Mouse (Mus musculus) limb, embryonic 11.5 days (tissue): ENCODE results near the gene Grk4. TPM values are rescaled to one million over a fixed set of nuclear protein-coding genes. Genes with fewer than 3 reads are reported as not detected.

Experiments used
- ATAC-seq: fragments of 200-750 bp; cut with Nextera tagmentation; 2 replicates; pipeline ENCODE4 v1.8.0; 2017; ENCODE audit warnings: low read depth; ENCODE audit not compliant: insufficient number of reproducible peaks, low FRiP score, low TSS enrichment
- DNase-seq: peaks from one replicate; pipeline ENCODE4 v3.0.0-alpha.2; 2015; ENCODE audit warnings: low spot score
- H3K27ac ChIP-seq: fragments of 300-500 bp; sonication (generic); replicated peaks from 2 replicates; pipeline ENCODE4 v1.5.1; 2014; ENCODE audit warnings: low read depth, mild to moderate bottlenecking, low read length
- H3K27me3 ChIP-seq: fragments of 300-500 bp; sonication (generic); 2 replicates; pipeline ENCODE4 v1.6.1; 2014; ENCODE audit warnings: mild to moderate bottlenecking, low read length, mixed read lengths; ENCODE audit not compliant: control insufficient read depth, insufficient read depth
- H3K36me3 ChIP-seq: fragments of 300-500 bp; sonication (generic); 2 replicates; pipeline ENCODE4 v1.6.1; 2014; ENCODE audit warnings: mild to moderate bottlenecking, low read length, moderate library complexity, mixed read lengths; ENCODE audit not compliant: control insufficient read depth, insufficient read depth
- H3K4me1 ChIP-seq: fragments of 300-500 bp; sonication (generic); 2 replicates; pipeline ENCODE4 v1.6.1; 2014; ENCODE audit warnings: low read length, mixed read lengths; ENCODE audit not compliant: control insufficient read depth, insufficient read depth
- H3K4me2 ChIP-seq: fragments of 300-500 bp; sonication (generic); 2 replicates; pipeline ENCODE4 v1.6.1; 2014; ENCODE audit warnings: low read depth, mild to moderate bottlenecking, moderate library complexity; ENCODE audit not compliant: severe bottlenecking
- H3K4me3 ChIP-seq: fragments of 300-500 bp; sonication (generic); 2 replicates; pipeline ENCODE4 v1.5.1; 2014; ENCODE audit warnings: low read depth, low read length
- H3K9ac ChIP-seq: fragments of 300-500 bp; sonication (generic); 2 replicates; pipeline ENCODE4 v1.6.1; 2014; ENCODE audit warnings: mild to moderate bottlenecking, low read length
- H3K9me3 ChIP-seq: fragments of 300-500 bp; sonication (generic); 2 replicates; pipeline ENCODE4 v1.6.1; 2016; ENCODE audit warnings: low read length; ENCODE audit not compliant: control insufficient read depth
- WGBS: fragments of 180-500 bp; shearing (Covaris S2); extraction: QIAGEN DNeasy Blood & Tissue Kit; methylation state at CpG from one replicate; pipeline ENCODE4 v1.1.7; 2014; 5-methylcytosine and 5-hydroxymethylcytosine counted together
- polyA plus RNA-seq: library from polyadenylated mRNA; unstranded; fragments of >200 nt; fragmentation: Nextera tagmentation; extraction: Ambion mirVana; gene quantifications from 2 replicates; pipeline ENCODE4 v1.2.1, GENCODE M21; 2014

Grk4 gene
- polyA plus RNA-seq, 1 experiment from 2014 or later: 2.5 TPM

- Histone ChIP-seq H3K9ac (no peak overlapping the region), H3K36me3 (peaks cover 26% of the 10 kb centered on the region; the same call in 1 of the 2 replicates), H3K9me3 (no peaks in the 10 kb centered on the region), H3K4me3 (no peak overlapping the region), H3K27ac (no peak overlapping the region), H3K27me3 (no peaks in the 10 kb centered on the region), H3K4me1 (peaks cover 4% of the 10 kb centered on the region; the same call in 1 of the 2 replicates), H3K4me2 (no peak overlapping the region)
- WGBS: 92% methylated on average over 3 of the region's 3 CpGs
- no peak for DNase-seq
- ATAC-seq: no peak
Measured at GRCm38 (mm10) chr5:34641991-34642390, 18.2 kb upstream of the Grk4 start.

DNA sequence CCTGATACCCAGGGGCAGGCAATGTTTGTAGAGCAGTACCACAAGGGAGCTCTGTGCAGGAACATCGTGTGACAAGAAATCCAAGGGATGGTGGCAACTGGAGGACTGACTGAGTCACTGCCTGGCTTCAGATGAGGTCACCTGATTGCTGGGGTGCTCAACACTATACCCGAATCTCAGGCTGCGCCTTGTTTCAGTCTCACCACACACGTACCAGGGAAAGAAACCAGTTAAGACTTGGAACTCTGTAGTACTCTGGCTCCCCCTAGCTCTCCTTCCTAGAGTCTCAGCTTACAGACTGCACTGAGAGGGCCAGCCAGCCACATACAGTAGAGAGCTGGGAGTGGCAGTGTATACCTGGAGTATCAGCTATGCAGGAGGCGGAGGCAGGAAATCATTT is 17.2 kb upstream of the Grk4 start:
- DNase-seq (peak; percentile 30), ATAC-seq (0 out of 2 replicates have a peak, but pooled peaks have one; percentile 51)
- Histone ChIP-seq H3K9me3 (no peaks in the 10 kb centered on the region), H3K9ac (no peak overlapping the region), H3K4me2 (no peak overlapping the region), H3K4me3 (no peak overlapping the region), H3K36me3 (peaks cover 32% of the 10 kb centered on the region; the same call in 1 of the 2 replicates), H3K4me1 (no peaks in the 10 kb centered on the region), H3K27ac (no peak overlapping the region), H3K27me3 (no peaks in the 10 kb centered on the region)
- WGBS: 79% methylated on average over 5 of the region's 5 CpGs

GRCm38 (mm10) chr5:34647581-34647980 is 12.6 kb upstream of the Grk4 start:
- Histone ChIP-seq H3K4me1 (no peaks in the 10 kb centered on the region), H3K9ac (no peak overlapping the region), H3K27ac (no peak overlapping the region), H3K36me3 (peaks cover 42% of the 10 kb centered on the region; the same call in 1 of the 2 replicates), H3K4me2 (no peak overlapping the region), H3K9me3 (no peaks in the 10 kb centered on the region), H3K27me3 (no peaks in the 10 kb centered on the region), H3K4me3 (no peak overlapping the region)
- DNase-seq (peak; percentile 80), ATAC-seq (no peak)
- WGBS: 55% methylated on average over 4 of the region's 4 CpGs

- H3K4me1 ChIP-seq: no peaks in the 10 kb centered on the region
- H3K27ac ChIP-seq: no peak overlapping the region
- peaks cover 33% of the 10 kb centered on the region for H3K36me3 ChIP-seq
- ATAC-seq (no peak), DNase-seq (no peak)
- no peak overlapping the region for H3K9ac ChIP-seq
- H3K9me3 ChIP-seq: no peaks in the 10 kb centered on the region
- WGBS: 93% methylated on average over 5 of the region's 5 CpGs
- no peak overlapping the region for H3K4me2 ChIP-seq
- H3K4me3 ChIP-seq: no peak overlapping the region
- H3K27me3 ChIP-seq: no peaks in the 10 kb centered on the region
Measured at GRCm38 (mm10) chr5:34652961-34653360, 7.2 kb upstream of the Grk4 start.

- no peak overlapping the region for H3K9ac ChIP-seq
- 92% methylated on average over 9 of the region's 9 CpGs for WGBS
- no peak overlapping the region for H3K4me3 ChIP-seq
- no peaks in the 10 kb centered on the region for H3K9me3 ChIP-seq
- DNase-seq (no peak), ATAC-seq (no peak)
- H3K27me3 ChIP-seq: no peaks in the 10 kb centered on the region
- peaks cover 29% of the 10 kb centered on the region for H3K36me3 ChIP-seq
- no peak overlapping the region for H3K27ac ChIP-seq
- H3K4me1 ChIP-seq: peaks cover 2% of the 10 kb centered on the region; the same call in 1 of the 2 replicates
- H3K4me2 ChIP-seq: no peak overlapping the region
Measured at GRCm38 (mm10) chr5:34654881-34655280, 5.3 kb upstream of the Grk4 start.

- Histone ChIP-seq H3K4me2 (no peak overlapping the region), H3K4me3 (no peak overlapping the region), H3K9ac (no peak overlapping the region), H3K4me1 (peaks cover 2% of the 10 kb centered on the region; the same call in 1 of the 2 replicates), H3K27me3 (peaks cover 2% of the 10 kb centered on the region; the same call in 1 of the 2 replicates), H3K27ac (no peak overlapping the region), H3K9me3 (no peaks in the 10 kb centered on the region), H3K36me3 (peaks cover 15% of the 10 kb centered on the region)
- DNase-seq: peak; percentile 8
- ATAC-seq: no peak
- WGBS: 93% methylated on average over 8 of the region's 8 CpGs
Measured at GRCm38 (mm10) chr5:34657556-34657955, 2.6 kb upstream of the Grk4 start.

GRCm38 (mm10) chr5:34660591-34661130 is 482 bp downstream of the Grk4 start:
- peak overlapping the region; percentile 78 for H3K4me3 ChIP-seq
- H3K4me2 ChIP-seq: peak overlapping the region; percentile 54
- peak overlapping the region; percentile 51; the same call in 1 of the 2 replicates for H3K27ac ChIP-seq
- no peak for DNase-seq
- H3K36me3 ChIP-seq: peaks cover 2% of the 10 kb centered on the region; the same call in 1 of the 2 replicates
- under 1% methylated on average over 57 of the region's 57 CpGs for WGBS
- H3K9me3 ChIP-seq: no peaks in the 10 kb centered on the region
- H3K27me3 ChIP-seq: peaks cover 2% of the 10 kb centered on the region; the same call in 1 of the 2 replicates
- peaks cover 2% of the 10 kb centered on the region; the same call in 1 of the 2 replicates for H3K4me1 ChIP-seq
- H3K9ac ChIP-seq: peak overlapping the region; percentile 67
- no peak for ATAC-seq

DNA sequence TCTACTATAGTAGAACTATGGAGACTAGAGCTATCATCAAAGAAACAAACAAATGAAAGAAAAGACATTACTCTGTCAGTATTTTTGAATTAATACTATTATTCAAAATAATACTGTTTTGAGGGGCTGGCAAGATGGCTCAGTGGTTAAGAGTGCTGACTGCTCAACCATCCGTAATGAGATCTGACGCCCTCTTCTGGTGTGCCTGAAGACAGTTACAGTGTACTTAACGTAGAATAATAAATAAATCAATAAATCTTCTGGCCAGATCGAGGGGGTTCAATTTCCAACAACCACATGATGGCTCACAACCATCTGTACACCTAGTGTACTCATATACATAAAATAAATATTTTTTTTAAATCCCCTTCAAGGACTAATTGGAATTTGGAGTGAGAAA is 1.7 kb downstream of the Grk4 start:
- H3K9me3 ChIP-seq: no peaks in the 10 kb centered on the region
- H3K9ac ChIP-seq: no peak overlapping the region
- H3K27ac ChIP-seq: no peak overlapping the region
- ATAC-seq: no peak
- no peak overlapping the region for H3K4me3 ChIP-seq
- peaks cover 2% of the 10 kb centered on the region; the same call in 1 of the 2 replicates for H3K27me3 ChIP-seq
- H3K4me2 ChIP-seq: no peak overlapping the region
- WGBS: 77% methylated on average over 4 of the region's 4 CpGs
- no peaks in the 10 kb centered on the region for H3K36me3 ChIP-seq
- DNase-seq: no peak
- peaks cover 2% of the 10 kb centered on the region; the same call in 1 of the 2 replicates for H3K4me1 ChIP-seq
